Mouse (Mus musculus) heart, adult 2 months (tissue): ENCODE measurements around the gene Plod2.

ENCODE experiments used
- CTCF ChIP-seq: fragments of 200-600 bp; IDR thresholded peaks from 2 replicates; pipeline ENCODE4 v1.8.1; 2022; ENCODE audit warnings: antibody characterized with exemption, mild to moderate bottlenecking, moderate library complexity
- EP300 ChIP-seq: fragments of 200-500 bp; IDR thresholded peaks from 2 replicates; pipeline ENCODE4 v1.6.1; 2011; ENCODE audit warnings: low read depth, low read length, control low read depth; ENCODE audit not compliant: insufficient read depth
- POLR2A ChIP-seq: fragments of 200-500 bp; IDR thresholded peaks from 2 replicates; pipeline ENCODE4 v1.6.1; 2011; ENCODE audit warnings: mild to moderate bottlenecking, low read depth, low read length, control low read depth; ENCODE audit not compliant: insufficient read depth

- no peak for TF ChIP-seq EP300
- no peak for TF ChIP-seq CTCF
- TF ChIP-seq POLR2A: no peak
Observed at GRCm38 (mm10) chr9:92588226-92588625, 46.2 kb downstream of the Plod2 start.
